Mouse (Mus musculus): ENCODE data around the gene Mrps5.

GRCm38 (mm10) chr2:127612288-127612687 lies 25.3 kb downstream of the Mrps5 start:
- no peak for TF ChIP-seq CTCF (IDR thresholded peaks at IDR 0.05; ENCODE audit: borderline replicate concordance, insufficient read depth, low read length)
- TF ChIP-seq POLR2A (IDR thresholded peaks at IDR 0.05; ENCODE audit: low read depth, low read length), result no peak
